Mouse (Mus musculus): ENCODE results near the gene Gm28539.
"Not testable (repeated sequence)": the region's sequence is repeated elsewhere in the genome, so short reads cannot be mapped to it uniquely, and the experiment has no call there.

Gm28539 gene

GRCm38 (mm10) chr16:18833486-18833885 lies 2.9 kb upstream of the Gm28539 start:
- no peaks in the 10 kb centered on the region for H3K27me3 ChIP-seq (ENCODE audit: insufficient read depth, low read length)
- peaks cover 20% of the 10 kb centered on the region for H3K4me1 ChIP-seq (replicated peaks; ENCODE audit: low read depth, low read length)
- TF ChIP-seq CTCF (conservative IDR thresholded peaks at IDR 0.05; ENCODE audit: low read length) (peak; percentile 22; the same call in 1 of the 2 replicates), POU5F1 (IDR thresholded peaks at IDR 0.05; ENCODE audit: borderline replicate concordance, low read length) (no peak)
- no peak overlapping the region for H3K4me3 ChIP-seq (replicated peaks; ENCODE audit: low read length)
- H3K36me3 ChIP-seq (ENCODE audit: insufficient read depth, low read length): peaks cover 74% of the 10 kb centered on the region
- H3K9me3 ChIP-seq (ENCODE audit: low read length): no peaks in the 10 kb centered on the region

- no peak for TF ChIP-seq POU5F1 (IDR thresholded peaks at IDR 0.05; ENCODE audit: borderline replicate concordance, low read length)
- no peak for TF ChIP-seq CTCF (conservative IDR thresholded peaks at IDR 0.05; ENCODE audit: low read length)
- TF ChIP-seq NANOG (IDR thresholded peaks at IDR 0.05; ENCODE audit: borderline replicate concordance, low read length): no peak
- H3K9me3 ChIP-seq (ENCODE audit: low read length): no peaks in the 10 kb centered on the region
- peaks cover 64% of the 10 kb centered on the region for H3K36me3 ChIP-seq (ENCODE audit: insufficient read depth, low read length)
- no peaks in the 10 kb centered on the region for H3K27me3 ChIP-seq (ENCODE audit: insufficient read depth, low read length)
- peak overlapping the region; percentile 94 for H3K4me3 ChIP-seq (replicated peaks; ENCODE audit: low read length)
- peaks cover 29% of the 10 kb centered on the region for H3K4me1 ChIP-seq (replicated peaks; ENCODE audit: low read depth, low read length)
These were observed 314 bp upstream of the Gm28539 start for GRCm38 (mm10) chr16:18836073-18836467.

DNA sequence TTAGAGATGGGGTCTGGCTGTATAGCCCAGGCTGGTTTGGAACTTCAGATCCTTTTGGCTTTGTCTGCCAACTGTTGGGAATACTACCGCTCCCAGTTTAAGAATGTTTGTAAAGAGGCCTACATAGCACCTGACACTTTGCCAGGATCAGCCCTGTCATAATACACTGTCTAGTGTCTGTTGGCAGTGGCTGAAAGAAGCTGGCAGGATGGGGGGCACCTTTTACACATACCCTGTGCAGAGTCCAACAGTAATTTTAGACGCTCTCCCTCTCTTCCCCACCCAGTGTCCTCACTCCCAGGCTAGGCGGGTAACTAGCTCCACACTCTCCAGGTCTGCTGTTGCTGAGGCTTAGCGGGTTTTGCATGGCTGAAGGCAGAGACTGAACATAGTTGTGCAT lies 2.0 kb downstream of the Gm28539 start:
- H3K4me1 ChIP-seq (replicated peaks; ENCODE audit: low read depth, low read length): peaks cover 29% of the 10 kb centered on the region
- H3K27me3 ChIP-seq (ENCODE audit: insufficient read depth, low read length): no peaks in the 10 kb centered on the region
- no peak overlapping the region for H3K4me3 ChIP-seq (replicated peaks; ENCODE audit: low read length)
- peaks cover 42% of the 10 kb centered on the region for H3K36me3 ChIP-seq (ENCODE audit: insufficient read depth, low read length)
- no peaks in the 10 kb centered on the region for H3K9me3 ChIP-seq (ENCODE audit: low read length)
- TF ChIP-seq NANOG (IDR thresholded peaks at IDR 0.05; ENCODE audit: borderline replicate concordance, low read length): no peak
- no peak for TF ChIP-seq CTCF (conservative IDR thresholded peaks at IDR 0.05; ENCODE audit: low read length)
- TF ChIP-seq POU5F1 (IDR thresholded peaks at IDR 0.05; ENCODE audit: borderline replicate concordance, low read length): no peak

GRCm38 (mm10) chr16:18846301-18846820 lies 10.0 kb downstream of the Gm28539 start:
- Histone ChIP-seq H3K27me3 (ENCODE audit: insufficient read depth, low read length) (no peaks in the 10 kb centered on the region), H3K9me3 (ENCODE audit: low read length) (peaks cover 6% of the 10 kb centered on the region), H3K36me3 (ENCODE audit: insufficient read depth, low read length) (no peaks in the 10 kb centered on the region), H3K4me1 (replicated peaks; ENCODE audit: low read depth, low read length) (peaks cover 5% of the 10 kb centered on the region; the same call in 1 of the 2 replicates), H3K4me3 (replicated peaks; ENCODE audit: low read length) (0 out of 2 replicates have a peak overlapping the region, but pooled peaks have one; percentile 7)
- TF ChIP-seq POU5F1 (IDR thresholded peaks at IDR 0.05; ENCODE audit: borderline replicate concordance, low read length) (no peak), CTCF (conservative IDR thresholded peaks at IDR 0.05; ENCODE audit: low read length) (no peak), NANOG (IDR thresholded peaks at IDR 0.05; ENCODE audit: borderline replicate concordance, low read length) (no peak)

- H3K9me3 ChIP-seq (ENCODE audit: low read length); H3K36me3 ChIP-seq (ENCODE audit: insufficient read depth, low read length); H3K27me3 ChIP-seq (ENCODE audit: insufficient read depth, low read length); H3K4me3 ChIP-seq (replicated peaks; ENCODE audit: low read length); H3K4me1 ChIP-seq (replicated peaks; ENCODE audit: low read depth, low read length): not testable (repeated sequence)
These were observed 13.3 kb downstream of the Gm28539 start for GRCm38 (mm10) chr16:18849521-18850190.

DNA sequence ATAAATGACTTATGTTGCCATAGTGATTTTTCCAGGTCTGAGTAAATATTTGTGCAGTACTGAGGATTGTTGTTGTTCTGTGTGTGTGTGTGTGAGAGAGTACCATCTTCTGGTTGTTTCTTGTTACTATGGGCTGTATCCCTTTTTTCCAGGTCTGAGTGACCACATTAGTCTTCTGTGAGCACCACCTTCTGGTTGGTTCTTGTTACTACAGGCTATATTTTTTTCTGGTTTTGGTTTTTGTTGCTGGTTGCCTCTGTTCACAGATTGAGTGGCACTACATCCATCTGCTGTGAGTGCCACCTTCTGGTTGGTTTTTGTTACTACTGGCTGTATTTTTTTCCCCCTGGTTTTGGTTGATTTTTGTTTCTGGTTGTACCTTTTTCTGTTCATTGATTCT lies 22.2 kb downstream of the Gm28539 start:
- Histone ChIP-seq H3K4me3 (replicated peaks; ENCODE audit: low read length) (no peak overlapping the region), H3K36me3 (ENCODE audit: insufficient read depth, low read length) (no peaks in the 10 kb centered on the region), H3K27me3 (ENCODE audit: insufficient read depth, low read length) (no peaks in the 10 kb centered on the region), H3K9me3 (ENCODE audit: low read length) (peaks cover 22% of the 10 kb centered on the region), H3K4me1 (replicated peaks; ENCODE audit: low read depth, low read length) (no peaks in the 10 kb centered on the region)
- TF ChIP-seq NANOG (IDR thresholded peaks at IDR 0.05; ENCODE audit: borderline replicate concordance, low read length) (no peak), CTCF (conservative IDR thresholded peaks at IDR 0.05; ENCODE audit: low read length) (peak; percentile 69), POU5F1 (IDR thresholded peaks at IDR 0.05; ENCODE audit: borderline replicate concordance, low read length) (no peak)

DNA sequence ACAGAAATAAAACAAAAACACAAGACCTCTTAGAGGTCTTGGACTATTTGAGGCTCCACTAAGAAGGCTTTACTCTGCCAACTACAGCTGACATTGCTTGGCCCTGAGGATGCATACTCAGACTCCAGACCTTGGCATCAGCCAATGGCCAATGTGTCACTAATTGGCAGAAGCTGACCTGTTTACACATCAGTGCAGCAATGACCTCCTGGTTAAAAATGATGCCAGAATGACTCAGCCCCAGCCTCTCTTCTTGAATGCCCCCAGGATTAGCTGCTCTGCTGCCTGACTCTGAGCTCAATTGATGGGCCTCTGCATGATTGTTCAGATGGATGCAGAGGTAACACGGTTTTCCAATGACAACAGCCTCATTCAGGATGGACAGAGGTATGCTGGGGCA lies 23.8 kb downstream of the Gm28539 start:
- Histone ChIP-seq H3K4me1 (replicated peaks; ENCODE audit: low read depth, low read length) (no peaks in the 10 kb centered on the region), H3K36me3 (ENCODE audit: insufficient read depth, low read length) (no peaks in the 10 kb centered on the region), H3K9me3 (ENCODE audit: low read length) (peaks cover 22% of the 10 kb centered on the region), H3K4me3 (replicated peaks; ENCODE audit: low read length) (no peak overlapping the region), H3K27me3 (ENCODE audit: insufficient read depth, low read length) (no peaks in the 10 kb centered on the region)
- TF ChIP-seq NANOG (IDR thresholded peaks at IDR 0.05; ENCODE audit: borderline replicate concordance, low read length) (no peak), POU5F1 (IDR thresholded peaks at IDR 0.05; ENCODE audit: borderline replicate concordance, low read length) (no peak), CTCF (conservative IDR thresholded peaks at IDR 0.05; ENCODE audit: low read length) (no peak)

DNA sequence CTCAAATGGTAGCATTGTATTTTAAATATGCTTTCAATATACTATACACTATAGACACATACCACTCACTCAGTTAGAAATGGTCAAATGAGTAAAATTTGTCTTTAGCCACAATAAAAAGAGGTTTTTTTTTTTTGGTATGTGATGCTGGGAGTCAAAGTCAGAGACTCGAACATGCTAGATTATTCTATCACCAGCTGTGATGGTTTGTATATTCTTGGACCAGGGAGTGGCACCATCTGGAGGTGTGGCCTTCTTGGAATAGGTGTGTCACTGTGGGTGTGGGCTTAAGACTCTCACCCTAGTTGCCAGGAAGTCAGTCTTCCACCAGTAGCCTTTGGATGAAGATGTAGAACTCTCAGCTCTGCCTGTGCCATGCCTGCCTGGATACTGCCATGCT lies 34.1 kb downstream of the Gm28539 start:
- H3K27me3 ChIP-seq (ENCODE audit: insufficient read depth, low read length); H3K4me3 ChIP-seq (replicated peaks; ENCODE audit: low read length): not testable (repeated sequence)
- Histone ChIP-seq H3K9me3 (ENCODE audit: low read length) (peaks cover 20% of the 10 kb centered on the region), H3K36me3 (ENCODE audit: insufficient read depth, low read length) (peaks cover 53% of the 10 kb centered on the region), H3K4me1 (replicated peaks; ENCODE audit: low read depth, low read length) (peaks cover 32% of the 10 kb centered on the region)

DNA sequence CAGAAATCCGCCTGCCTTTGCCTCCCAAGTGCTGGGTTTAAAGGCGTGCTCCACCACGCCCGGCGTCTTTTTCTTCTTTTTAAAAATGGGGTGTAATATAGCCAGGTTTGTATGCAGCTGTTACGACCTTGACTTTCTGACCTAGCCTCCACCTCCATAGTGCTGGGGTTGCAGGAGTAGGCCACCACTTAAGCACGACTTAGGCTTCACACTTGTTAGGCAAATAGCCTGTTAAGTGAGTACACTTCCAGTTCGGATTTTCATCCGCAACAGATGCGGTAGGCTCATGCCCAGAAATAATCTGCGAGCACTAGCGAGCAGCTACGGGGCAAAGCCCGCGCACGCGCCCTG lies 39.7 kb downstream of the Gm28539 start:
- no peaks in the 10 kb centered on the region for H3K9me3 ChIP-seq (ENCODE audit: low read length)
- peaks cover 65% of the 10 kb centered on the region for H3K36me3 ChIP-seq (ENCODE audit: insufficient read depth, low read length)
- no peak for TF ChIP-seq NANOG (IDR thresholded peaks at IDR 0.05; ENCODE audit: borderline replicate concordance, low read length)
- no peak for TF ChIP-seq CTCF (conservative IDR thresholded peaks at IDR 0.05; ENCODE audit: low read length)
- no peak for TF ChIP-seq POU5F1 (IDR thresholded peaks at IDR 0.05; ENCODE audit: borderline replicate concordance, low read length)
- H3K4me3 ChIP-seq (replicated peaks; ENCODE audit: low read length): peak overlapping the region; percentile 97
- H3K4me1 ChIP-seq (replicated peaks; ENCODE audit: low read depth, low read length): peaks cover 49% of the 10 kb centered on the region
- no peaks in the 10 kb centered on the region for H3K27me3 ChIP-seq (ENCODE audit: insufficient read depth, low read length)
